Mouse (Mus musculus) forelimb bud, embryonic 11.5 days (tissue): ENCODE results near the gene Kremen1.

Experiments
- DNase-seq: peaks from one replicate; pipeline ENCODE4 v3.0.0-alpha.2; 2012; ENCODE audit warnings: low read depth, low spot score

The Kremen1 gene

GRCm38 (mm10) chr11:5269846-5270461 lies 8.6 kb upstream of the Kremen1 start:
- no peak for DNase-seq

GRCm38 (mm10) chr11:5265764-5266163 lies 4.4 kb upstream of the Kremen1 start:
- DNase-seq, result no peak

- DNase-seq, result peak; percentile 6
Observed at GRCm38 (mm10) chr11:5263078-5263730, 1.8 kb upstream of the Kremen1 start.

- peak; percentile 52 for DNase-seq
Observed at GRCm38 (mm10) chr11:5260942-5261459, 357 bp downstream of the Kremen1 start.

- DNase-seq, result peak; percentile 49
Observed at GRCm38 (mm10) chr11:5259944-5260598, 1.3 kb downstream of the Kremen1 start.

- no peak for DNase-seq
Observed at GRCm38 (mm10) chr11:5258036-5258435, 3.3 kb downstream of the Kremen1 start.

- DNase-seq, result no peak
Observed at GRCm38 (mm10) chr11:5257151-5257862, 4.1 kb downstream of the Kremen1 start.

- DNase-seq, result peak; percentile 26
Observed at GRCm38 (mm10) chr11:5255509-5256014, 5.8 kb downstream of the Kremen1 start.

GRCm38 (mm10) chr11:5254016-5254415 lies 7.3 kb downstream of the Kremen1 start:
- DNase-seq, result no peak

GRCm38 (mm10) chr11:5253528-5253927 lies 7.8 kb downstream of the Kremen1 start:
- no peak for DNase-seq

GRCm38 (mm10) chr11:5252727-5253126 lies 8.6 kb downstream of the Kremen1 start:
- no peak for DNase-seq

- DNase-seq, result no peak
Observed at GRCm38 (mm10) chr11:5251112-5251511, 10.2 kb downstream of the Kremen1 start.

GRCm38 (mm10) chr11:5248200-5248599 lies 13.2 kb downstream of the Kremen1 start:
- DNase-seq, result no peak

GRCm38 (mm10) chr11:5245431-5245830 lies 15.9 kb downstream of the Kremen1 start:
- DNase-seq, result no peak

- peak; percentile 53 for DNase-seq
Observed at GRCm38 (mm10) chr11:5244749-5245130, 16.6 kb downstream of the Kremen1 start.

- DNase-seq, result peak; percentile 12
Observed at GRCm38 (mm10) chr11:5243812-5244748, 17.3 kb downstream of the Kremen1 start.

- no peak for DNase-seq
Observed at GRCm38 (mm10) chr11:5243208-5243607, 18.1 kb downstream of the Kremen1 start.

GRCm38 (mm10) chr11:5242158-5242557 lies 19.2 kb downstream of the Kremen1 start:
- no peak for DNase-seq

- peak; percentile 41 for DNase-seq
Observed at GRCm38 (mm10) chr11:5239706-5240690, 21.4 kb downstream of the Kremen1 start.
